Mouse (Mus musculus): ENCODE data around the gene Npas1.

GRCm38 (mm10) chr7:16452587-16453073 is 24.9 kb downstream of the Npas1 start, which contains the start of gene Tmem160:
- TF ChIP-seq CTCF (IDR thresholded peaks at IDR 0.05; ENCODE audit: low read depth, low read length) (no peak), POLR2AphosphoS5 (IDR thresholded peaks at IDR 0.05; ENCODE audit: insufficient replicate concordance, low read depth, low read length) (no peak)

Data from G1E (cell line).